Mouse (Mus musculus): ENCODE data around the gene Prcp. TPM values are rescaled to one million over a fixed set of nuclear protein-coding genes. Genes with fewer than 3 reads are reported as not detected.

Prcp gene
- total RNA-seq, 1 experiment = 27.7 TPM

GRCm38 (mm10) chr7:92874761-92875408 lies 615 bp downstream of the Prcp start:
- peak; percentile 67; the same call in 1 of the 2 replicates for TF ChIP-seq HCFC1 (IDR thresholded peaks at IDR 0.05; ENCODE audit: borderline replicate concordance, insufficient read depth, low read length)
- no peak for TF ChIP-seq CHD2 (IDR thresholded peaks at IDR 0.05; ENCODE audit: low read depth, low read length)
- no peak for TF ChIP-seq MAFK (IDR thresholded peaks at IDR 0.05; ENCODE audit: insufficient read depth, low read depth, low read length)
- no peak for TF ChIP-seq ZNF384 (IDR thresholded peaks at IDR 0.05; ENCODE audit: low read depth, low read length)
- TF ChIP-seq ZC3H11A (IDR thresholded peaks at IDR 0.05; ENCODE audit: borderline replicate concordance, low read depth, low read length) = no peak
- 0 out of 4 replicates have a peak, but pooled peaks cover 0 to 3% of the 10 kb centered on the region in 2 experiments for H3K4me1 ChIP-seq (ENCODE audit: control insufficient read depth in 2 of 2, insufficient read depth in 2 of 2, low read length in 2 of 2, poor library complexity in 1 of 2)
- H3K36me3 ChIP-seq (ENCODE audit: control insufficient read depth, insufficient read depth, low read length, poor library complexity, severe bottlenecking) = peaks cover 2% of the 10 kb centered on the region; the same call in 1 of the 2 replicates
- peak overlapping the region; percentile 87 for H3K9ac ChIP-seq (ENCODE audit: insufficient read depth, low read depth, low read length, poor library complexity, severe bottlenecking)
- DNase-seq (ENCODE audit: low read depth, low spot score) = peak; percentile 92
- H3K4me3 ChIP-seq (ENCODE audit: insufficient read depth in 1 of 2, low read depth in 1 of 2, low read length in 2 of 2, poor library complexity in 1 of 2, severe bottlenecking in 1 of 2) = peak overlapping the region; percentile 78 to 98
- no peaks in the 10 kb centered on the region for H3K9me3 ChIP-seq (ENCODE audit: control insufficient read depth, insufficient read depth, low read depth, low read length)
- H3K27ac ChIP-seq (ENCODE audit: insufficient read depth, low read depth, low read length, poor library complexity, severe bottlenecking) = peak overlapping the region; percentile 86
- in situ Hi-C loops (cut with MboI; ENCODE audit: low sequenced_read_pairs in 2 of 2, unreplicated experiment in 2 of 2) = no loop called here

- DNase-seq (ENCODE audit: low read depth, low spot score) = no peak
- H3K9me3 ChIP-seq (ENCODE audit: control insufficient read depth, insufficient read depth, low read depth, low read length) = no peaks in the 10 kb centered on the region
- no peak for TF ChIP-seq ZC3H11A (IDR thresholded peaks at IDR 0.05; ENCODE audit: borderline replicate concordance, low read depth, low read length)
- TF ChIP-seq MAFK (IDR thresholded peaks at IDR 0.05; ENCODE audit: insufficient read depth, low read depth, low read length) = no peak
- no peak for TF ChIP-seq HCFC1 (IDR thresholded peaks at IDR 0.05; ENCODE audit: borderline replicate concordance, insufficient read depth, low read length)
- no peak for TF ChIP-seq ZNF384 (IDR thresholded peaks at IDR 0.05; ENCODE audit: low read depth, low read length)
- TF ChIP-seq CHD2 (IDR thresholded peaks at IDR 0.05; ENCODE audit: low read depth, low read length) = no peak
- in situ Hi-C loops (cut with MboI; ENCODE audit: low sequenced_read_pairs in 2 of 2, unreplicated experiment in 2 of 2) = no loop called here
- H3K36me3 ChIP-seq (ENCODE audit: control insufficient read depth, insufficient read depth, low read length, poor library complexity, severe bottlenecking) = peaks cover 2% of the 10 kb centered on the region; the same call in 1 of the 2 replicates
- H3K4me1 ChIP-seq (ENCODE audit: control insufficient read depth in 2 of 2, insufficient read depth in 2 of 2, low read length in 2 of 2, poor library complexity in 1 of 2) = 0 out of 4 replicates have a peak, but pooled peaks cover 0 to 3% of the 10 kb centered on the region in 2 experiments
- no peak overlapping the region for H3K27ac ChIP-seq (ENCODE audit: insufficient read depth, low read depth, low read length, poor library complexity, severe bottlenecking)
- no peak overlapping the region for H3K9ac ChIP-seq (ENCODE audit: insufficient read depth, low read depth, low read length, poor library complexity, severe bottlenecking)
- H3K4me3 ChIP-seq (ENCODE audit: insufficient read depth in 1 of 2, low read depth in 1 of 2, low read length in 2 of 2, poor library complexity in 1 of 2, severe bottlenecking in 1 of 2) = peak overlapping the region; percentile 78 to 98
These were observed 1.8 kb downstream of the Prcp start for GRCm38 (mm10) chr7:92876066-92876465.

- Histone ChIP-seq H3K9ac (ENCODE audit: insufficient read depth, low read depth, low read length, poor library complexity, severe bottlenecking) (no peak overlapping the region), H3K9me3 (ENCODE audit: control insufficient read depth, insufficient read depth, low read depth, low read length) (no peaks in the 10 kb centered on the region), H3K36me3 (ENCODE audit: control insufficient read depth, insufficient read depth, low read length, poor library complexity, severe bottlenecking) (peaks cover under 1% of the 10 kb centered on the region; the same call in 1 of the 2 replicates), H3K27ac (ENCODE audit: insufficient read depth, low read depth, low read length, poor library complexity, severe bottlenecking) (no peak overlapping the region), H3K4me3 (ENCODE audit: insufficient read depth in 1 of 2, low read depth in 1 of 2, low read length in 2 of 2, poor library complexity in 1 of 2, severe bottlenecking in 1 of 2) (no peak overlapping the region), H3K4me1 (ENCODE audit: control insufficient read depth in 2 of 2, insufficient read depth in 2 of 2, low read length in 2 of 2, poor library complexity in 1 of 2) (0 out of 4 replicates have a peak, but pooled peaks cover 0 to 3% of the 10 kb centered on the region in 2 experiments)
- no peak for DNase-seq (ENCODE audit: low read depth, low spot score)
- in situ Hi-C loops (cut with MboI; ENCODE audit: low sequenced_read_pairs in 2 of 2, unreplicated experiment in 2 of 2) = no loop called here
- no peak for TF ChIP-seq ZNF384 (IDR thresholded peaks at IDR 0.05; ENCODE audit: low read depth, low read length)
- TF ChIP-seq MAFK (IDR thresholded peaks at IDR 0.05; ENCODE audit: insufficient read depth, low read depth, low read length) = no peak
- no peak for TF ChIP-seq CHD2 (IDR thresholded peaks at IDR 0.05; ENCODE audit: low read depth, low read length)
- no peak for TF ChIP-seq ZC3H11A (IDR thresholded peaks at IDR 0.05; ENCODE audit: borderline replicate concordance, low read depth, low read length)
- TF ChIP-seq HCFC1 (IDR thresholded peaks at IDR 0.05; ENCODE audit: borderline replicate concordance, insufficient read depth, low read length) = no peak
These were observed 2.3 kb downstream of the Prcp start for GRCm38 (mm10) chr7:92876538-92876937.

DNA sequence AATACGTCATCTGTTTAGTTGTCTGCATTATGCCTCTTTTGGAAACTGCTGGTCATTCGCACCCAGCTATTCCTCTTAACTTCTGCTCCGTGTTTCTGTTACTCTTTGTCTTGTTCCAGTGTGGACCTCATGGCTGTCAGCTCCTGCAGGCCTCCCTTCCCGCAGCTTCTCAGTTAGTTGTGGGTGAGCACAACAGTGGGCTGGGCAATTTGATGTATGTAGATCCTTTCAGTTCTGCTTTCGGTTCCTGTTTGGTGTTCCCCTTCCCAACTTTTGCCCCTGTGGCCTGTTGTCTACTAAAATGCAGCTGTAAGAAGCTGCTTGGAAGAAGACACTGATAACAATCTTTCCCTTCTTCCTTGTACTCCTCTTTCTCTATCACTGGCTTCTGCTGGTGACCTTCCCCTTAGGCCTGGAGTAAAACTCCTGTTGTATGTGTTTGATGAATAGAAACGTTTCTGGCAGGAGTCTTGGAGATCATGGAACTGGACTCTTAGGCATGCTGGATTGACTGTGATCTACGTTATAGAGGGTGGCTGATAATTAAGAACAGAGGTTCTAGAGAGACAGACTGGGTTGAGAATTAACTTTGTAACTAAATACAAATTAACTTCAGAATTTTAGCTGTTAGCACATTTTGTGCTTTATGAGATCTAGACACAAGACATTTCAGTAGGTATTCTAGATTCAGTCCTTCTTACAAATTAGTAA lies 4.5 kb downstream of the Prcp start:
- no peak overlapping the region for H3K27ac ChIP-seq (ENCODE audit: insufficient read depth, low read depth, low read length, poor library complexity, severe bottlenecking)

More for the DNA sequence above, 4.5 kb downstream of the Prcp start:
- in situ Hi-C loops (cut with MboI; ENCODE audit: low sequenced_read_pairs in 2 of 2, unreplicated experiment in 2 of 2) = no loop called here
- 0 out of 4 replicates have a peak, but pooled peaks cover 0 to 3% of the 10 kb centered on the region in 2 experiments for H3K4me1 ChIP-seq (ENCODE audit: control insufficient read depth in 2 of 2, insufficient read depth in 2 of 2, low read length in 2 of 2, poor library complexity in 1 of 2)
- H3K9me3 ChIP-seq (ENCODE audit: control insufficient read depth, insufficient read depth, low read depth, low read length) = no peaks in the 10 kb centered on the region
- no peak overlapping the region for H3K9ac ChIP-seq (ENCODE audit: insufficient read depth, low read depth, low read length, poor library complexity, severe bottlenecking)
- no peak for DNase-seq (ENCODE audit: low read depth, low spot score)
- no peaks in the 10 kb centered on the region for H3K36me3 ChIP-seq (ENCODE audit: control insufficient read depth, insufficient read depth, low read length, poor library complexity, severe bottlenecking)
- H3K4me3 ChIP-seq (ENCODE audit: insufficient read depth in 1 of 2, low read depth in 1 of 2, low read length in 2 of 2, poor library complexity in 1 of 2, severe bottlenecking in 1 of 2) = no peak overlapping the region
- TF ChIP-seq MAFK (IDR thresholded peaks at IDR 0.05; ENCODE audit: insufficient read depth, low read depth, low read length) (no peak), CHD2 (IDR thresholded peaks at IDR 0.05; ENCODE audit: low read depth, low read length) (no peak), HCFC1 (IDR thresholded peaks at IDR 0.05; ENCODE audit: borderline replicate concordance, insufficient read depth, low read length) (no peak), ZC3H11A (IDR thresholded peaks at IDR 0.05; ENCODE audit: borderline replicate concordance, low read depth, low read length) (no peak), ZNF384 (IDR thresholded peaks at IDR 0.05; ENCODE audit: low read depth, low read length) (no peak)

Data from ES-E14 (cell line).